Mouse (Mus musculus): ENCODE results near the gene 4930402H24Rik. TPM values are rescaled to one million over a fixed set of nuclear protein-coding genes. Genes with fewer than 3 reads are reported as not detected.

4930402H24Rik gene
- polyA plus RNA-seq, 1 experiment from 2014 or later: 13.4 TPM

DNA sequence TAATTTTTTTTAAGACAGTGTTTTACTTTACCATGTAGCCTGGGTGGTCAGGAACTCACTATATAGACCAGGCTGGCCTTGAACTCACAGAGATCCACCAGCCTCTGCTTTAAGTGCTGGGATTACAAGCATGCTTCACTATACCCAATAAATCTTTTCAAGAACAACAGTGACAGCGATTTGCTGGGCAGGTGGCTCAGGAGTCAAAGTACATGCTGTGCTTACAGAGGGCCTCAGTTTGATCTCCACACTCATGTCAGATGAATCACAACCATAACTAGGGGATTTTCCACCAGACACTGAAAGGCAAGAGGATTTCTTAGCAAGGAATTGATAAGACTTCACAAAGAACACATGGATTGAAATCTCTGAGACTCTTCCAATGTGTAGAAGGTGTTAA is 126.3 kb downstream of the 4930402H24Rik start:
- ATAC-seq (ENCODE audit: low read depth): no peak
- Histone ChIP-seq H3K36me3 (ENCODE audit: control insufficient read depth, insufficient read depth) (peaks cover 7% of the 10 kb centered on the region), H3K9ac (ENCODE audit: low read depth, low read length) (no peak overlapping the region), H3K4me3 (ENCODE audit: low read depth, low read length) (no peak overlapping the region), H3K4me1 (ENCODE audit: control insufficient read depth, low read depth, low read length) (no peaks in the 10 kb centered on the region), H3K27ac (ENCODE audit: low read length) (no peak overlapping the region), H3K9me3 (replicated peaks; ENCODE audit: control insufficient read depth, low read length) (no peaks in the 10 kb centered on the region), H3K27me3 (ENCODE audit: control insufficient read depth, insufficient read depth, low read depth, low read length) (no peaks in the 10 kb centered on the region), H3K4me2 (ENCODE audit: low read depth, low read length) (no peak overlapping the region)
- WGBS (ENCODE audit: insufficient replicate concordance): 58% methylated on average over 1 of the region's 1 CpGs

DNA sequence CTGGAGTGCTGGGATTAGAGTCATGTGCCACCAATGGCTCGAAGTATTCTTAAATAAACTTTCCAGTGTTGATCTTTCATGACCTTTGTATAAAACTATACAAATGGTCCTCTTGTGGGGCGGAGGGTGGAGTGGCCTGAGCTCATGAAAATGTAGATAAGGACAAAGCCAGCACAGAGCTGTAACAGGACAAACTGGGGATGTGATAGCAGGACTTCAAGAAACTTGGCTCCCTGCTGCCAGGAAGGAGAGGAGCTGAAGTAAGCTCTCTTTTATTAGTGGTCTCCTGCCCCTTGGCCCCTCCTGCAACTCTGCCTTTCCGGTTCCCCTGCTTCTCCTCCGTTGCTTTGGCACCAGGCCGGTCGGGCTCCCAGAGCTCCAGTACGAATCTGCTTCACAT is 129.6 kb downstream of the 4930402H24Rik start:
- Histone ChIP-seq H3K9me3 (replicated peaks; ENCODE audit: control insufficient read depth, low read length) (no peaks in the 10 kb centered on the region), H3K4me1 (ENCODE audit: control insufficient read depth, low read depth, low read length) (no peaks in the 10 kb centered on the region), H3K4me2 (ENCODE audit: low read depth, low read length) (no peak overlapping the region), H3K4me3 (ENCODE audit: low read depth, low read length) (no peak overlapping the region), H3K27me3 (ENCODE audit: control insufficient read depth, insufficient read depth, low read depth, low read length) (no peaks in the 10 kb centered on the region), H3K9ac (ENCODE audit: low read depth, low read length) (no peak overlapping the region), H3K27ac (ENCODE audit: low read length) (no peak overlapping the region), H3K36me3 (ENCODE audit: control insufficient read depth, insufficient read depth) (peaks cover 7% of the 10 kb centered on the region)
- 70% methylated on average over 7 of the region's 7 CpGs for WGBS (ENCODE audit: insufficient replicate concordance)
- ATAC-seq (ENCODE audit: low read depth): no peak

DNA sequence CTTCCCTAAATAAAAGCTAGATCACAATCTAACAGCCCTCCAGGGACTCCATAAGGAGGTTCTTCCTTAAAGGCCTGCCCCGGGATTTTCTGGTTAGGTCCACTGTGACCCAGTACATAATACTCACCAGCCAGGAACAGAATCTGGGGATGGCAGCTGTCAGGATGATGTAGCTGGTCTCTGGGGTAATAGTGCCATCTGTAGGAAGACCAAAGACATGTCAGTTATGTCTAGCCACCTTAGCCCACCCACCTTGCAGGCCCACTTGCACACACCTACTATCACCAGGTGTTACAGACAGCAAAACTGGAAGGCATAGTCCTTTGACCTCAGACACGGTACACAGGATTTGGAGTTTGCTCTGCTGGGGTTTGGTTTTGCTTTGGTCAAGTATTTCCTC is 138.7 kb downstream of the 4930402H24Rik start:
- no peak overlapping the region for H3K9ac ChIP-seq (ENCODE audit: low read depth, low read length)
- H3K36me3 ChIP-seq (ENCODE audit: control insufficient read depth, insufficient read depth): no peaks in the 10 kb centered on the region; the same call in 1 of the 2 replicates
- H3K4me3 ChIP-seq (ENCODE audit: low read depth, low read length): no peak overlapping the region
- no peak for ATAC-seq (ENCODE audit: low read depth)
- no peaks in the 10 kb centered on the region for H3K4me1 ChIP-seq (ENCODE audit: control insufficient read depth, low read depth, low read length)
- H3K4me2 ChIP-seq (ENCODE audit: low read depth, low read length): no peak overlapping the region
- no peaks in the 10 kb centered on the region for H3K27me3 ChIP-seq (ENCODE audit: control insufficient read depth, insufficient read depth, low read depth, low read length)
- H3K27ac ChIP-seq (ENCODE audit: low read length): no peak overlapping the region
- 63% methylated on average over 2 of the region's 2 CpGs for WGBS (ENCODE audit: insufficient replicate concordance)
- no peaks in the 10 kb centered on the region for H3K9me3 ChIP-seq (replicated peaks; ENCODE audit: control insufficient read depth, low read length)

DNA sequence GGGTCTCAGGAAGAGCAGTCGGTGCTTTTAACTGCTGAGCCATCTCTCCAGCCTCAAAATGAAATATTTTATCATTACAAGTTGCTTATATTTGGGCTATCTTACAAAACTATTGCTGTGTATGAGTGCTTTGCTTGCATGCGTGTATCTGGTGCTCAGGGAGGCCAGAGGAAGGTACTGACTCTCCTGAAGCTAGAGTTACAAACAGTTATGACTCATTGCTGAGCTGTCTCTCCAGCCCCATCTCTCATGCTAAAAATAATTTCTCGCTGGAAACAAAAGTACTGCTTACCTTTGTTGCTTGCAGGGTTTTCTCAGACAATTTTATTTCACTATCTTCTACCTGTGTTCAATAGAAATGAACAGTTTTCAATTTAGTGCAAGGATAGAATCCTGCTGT is 140.8 kb downstream of the 4930402H24Rik start:
- no peak for ATAC-seq (ENCODE audit: low read depth)
- H3K4me1 ChIP-seq (ENCODE audit: control insufficient read depth, low read depth, low read length): no peaks in the 10 kb centered on the region
- H3K27ac ChIP-seq (ENCODE audit: low read length): no peak overlapping the region
- peaks cover 3% of the 10 kb centered on the region; the same call in 1 of the 2 replicates for H3K36me3 ChIP-seq (ENCODE audit: control insufficient read depth, insufficient read depth)
- no peak overlapping the region for H3K4me2 ChIP-seq (ENCODE audit: low read depth, low read length)
- H3K9me3 ChIP-seq (replicated peaks; ENCODE audit: control insufficient read depth, low read length): no peaks in the 10 kb centered on the region
- H3K27me3 ChIP-seq (ENCODE audit: control insufficient read depth, insufficient read depth, low read depth, low read length): no peaks in the 10 kb centered on the region
- WGBS (ENCODE audit: insufficient replicate concordance): 61% methylated on average over 3 of the region's 3 CpGs
- H3K4me3 ChIP-seq (ENCODE audit: low read depth, low read length): no peak overlapping the region
- no peak overlapping the region for H3K9ac ChIP-seq (ENCODE audit: low read depth, low read length)

DNA sequence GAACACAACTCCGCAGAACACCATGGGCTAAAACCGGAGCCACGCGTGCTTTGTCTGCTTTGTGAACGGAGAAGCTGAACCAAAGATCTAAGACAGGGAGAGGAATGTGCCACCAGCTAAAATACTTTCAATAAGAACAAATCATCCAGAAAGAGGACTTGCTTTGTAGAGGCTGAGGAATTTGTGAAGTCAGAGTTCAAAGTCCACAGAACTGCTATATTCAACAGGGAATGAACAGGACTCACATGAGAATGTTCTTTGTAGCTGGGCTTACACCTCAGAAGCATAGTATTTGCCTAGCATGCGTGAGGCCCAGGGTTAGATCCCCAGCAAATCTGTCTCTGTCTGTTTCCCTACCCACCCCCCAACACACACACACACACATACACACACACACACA is 145.3 kb downstream of the 4930402H24Rik start:
- H3K4me2 ChIP-seq (ENCODE audit: low read depth, low read length): no peak overlapping the region
- peaks cover 3% of the 10 kb centered on the region; the same call in 1 of the 2 replicates for H3K36me3 ChIP-seq (ENCODE audit: control insufficient read depth, insufficient read depth)
- no peak overlapping the region for H3K4me3 ChIP-seq (ENCODE audit: low read depth, low read length)
- H3K27ac ChIP-seq (ENCODE audit: low read length): no peak overlapping the region
- no peaks in the 10 kb centered on the region for H3K4me1 ChIP-seq (ENCODE audit: control insufficient read depth, low read depth, low read length)
- no peaks in the 10 kb centered on the region for H3K27me3 ChIP-seq (ENCODE audit: control insufficient read depth, insufficient read depth, low read depth, low read length)
- no peak for ATAC-seq (ENCODE audit: low read depth)
- no peaks in the 10 kb centered on the region for H3K9me3 ChIP-seq (replicated peaks; ENCODE audit: control insufficient read depth, low read length)
- WGBS (ENCODE audit: insufficient replicate concordance): 82% methylated on average over 6 of the region's 6 CpGs
- H3K9ac ChIP-seq (ENCODE audit: low read depth, low read length): no peak overlapping the region

DNA sequence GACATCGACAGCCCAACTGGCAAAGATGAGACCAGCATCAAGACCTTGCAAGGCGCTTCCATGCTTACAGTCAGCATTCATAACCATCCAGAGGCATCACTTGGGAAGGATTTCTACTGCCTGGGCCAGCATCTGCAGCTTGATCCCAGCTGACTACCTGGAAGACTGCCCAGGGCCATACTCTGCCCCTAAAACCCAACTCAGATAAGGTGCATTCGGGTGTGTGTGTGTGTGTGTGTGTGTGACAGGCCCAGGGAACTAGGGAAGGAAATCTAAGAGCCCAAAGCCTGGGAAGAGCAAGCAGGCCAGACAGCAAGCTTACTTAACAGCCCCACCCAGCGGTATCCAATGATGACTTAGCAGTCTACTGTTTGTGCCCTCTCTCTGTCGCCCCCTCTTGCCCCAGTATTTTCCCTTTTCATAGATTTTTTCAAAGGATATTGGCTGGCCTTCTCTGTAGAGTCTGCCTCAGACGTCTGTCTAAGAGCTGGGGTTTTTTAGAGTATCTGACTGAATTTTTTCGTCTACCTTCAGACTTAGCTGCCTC is 151.1 kb downstream of the 4930402H24Rik start:
- no peak overlapping the region for H3K9ac ChIP-seq (ENCODE audit: low read depth, low read length)
- H3K27ac ChIP-seq (ENCODE audit: low read length): no peak overlapping the region
- no peaks in the 10 kb centered on the region for H3K27me3 ChIP-seq (ENCODE audit: control insufficient read depth, insufficient read depth, low read depth, low read length)
- no peak for ATAC-seq (ENCODE audit: low read depth)
- H3K9me3 ChIP-seq (replicated peaks; ENCODE audit: control insufficient read depth, low read length): no peaks in the 10 kb centered on the region
- no peaks in the 10 kb centered on the region; the same call in 1 of the 2 replicates for H3K4me1 ChIP-seq (ENCODE audit: control insufficient read depth, low read depth, low read length)
- no peaks in the 10 kb centered on the region for H3K36me3 ChIP-seq (ENCODE audit: control insufficient read depth, insufficient read depth)
- H3K4me2 ChIP-seq (ENCODE audit: low read depth, low read length): no peak overlapping the region
- H3K4me3 ChIP-seq (ENCODE audit: low read depth, low read length): no peak overlapping the region
- WGBS (ENCODE audit: insufficient replicate concordance): 51% methylated on average over 7 of the region's 7 CpGs

DNA sequence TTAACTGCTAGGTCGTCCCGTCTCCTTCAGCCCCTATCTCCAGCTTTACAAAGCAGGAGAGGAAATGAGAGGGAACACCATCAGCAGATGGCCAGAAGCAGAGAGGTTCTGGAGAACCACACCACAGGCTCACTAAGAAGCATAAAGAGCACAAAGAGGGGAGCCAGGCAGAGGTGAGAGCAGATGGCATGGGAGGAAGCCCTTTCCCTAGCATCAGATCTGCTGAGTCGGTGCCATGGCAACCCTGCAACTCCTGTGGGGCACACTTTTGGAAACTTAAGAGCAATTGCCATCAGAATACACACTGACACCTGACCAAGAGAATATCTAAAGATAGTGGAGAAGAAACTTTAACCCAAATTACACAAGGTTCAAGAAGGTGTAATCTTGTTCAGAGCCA is 151.6 kb downstream of the 4930402H24Rik start:
- Histone ChIP-seq H3K27me3 (ENCODE audit: control insufficient read depth, insufficient read depth, low read depth, low read length) (no peaks in the 10 kb centered on the region), H3K4me1 (ENCODE audit: control insufficient read depth, low read depth, low read length) (no peaks in the 10 kb centered on the region; the same call in 1 of the 2 replicates), H3K9me3 (replicated peaks; ENCODE audit: control insufficient read depth, low read length) (no peaks in the 10 kb centered on the region), H3K4me2 (ENCODE audit: low read depth, low read length) (no peak overlapping the region), H3K36me3 (ENCODE audit: control insufficient read depth, insufficient read depth) (no peaks in the 10 kb centered on the region), H3K9ac (ENCODE audit: low read depth, low read length) (no peak overlapping the region), H3K4me3 (ENCODE audit: low read depth, low read length) (no peak overlapping the region), H3K27ac (ENCODE audit: low read length) (no peak overlapping the region)
- no peak for ATAC-seq (ENCODE audit: low read depth)
- WGBS (ENCODE audit: insufficient replicate concordance): 72% methylated on average over 3 of the region's 3 CpGs

DNA sequence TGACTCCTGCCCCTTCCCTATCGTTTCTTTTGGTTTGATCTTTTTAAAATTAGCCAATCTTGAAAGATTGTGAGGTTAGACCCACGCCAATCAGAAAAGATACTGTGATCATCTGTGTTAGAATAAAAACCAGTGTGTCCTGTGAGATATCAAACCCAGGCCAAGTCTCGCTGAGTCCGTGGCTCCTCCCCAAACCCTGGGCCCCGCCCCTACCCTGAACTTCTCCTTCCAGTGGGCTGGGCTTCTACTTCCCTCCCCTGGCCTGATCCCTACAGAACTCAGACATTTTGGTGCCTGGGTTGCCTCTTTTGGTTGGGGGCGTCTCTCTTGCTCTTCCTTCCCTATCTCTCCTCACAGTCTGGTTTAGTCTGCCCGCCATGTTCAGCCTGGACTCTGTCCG is 155.8 kb downstream of the 4930402H24Rik start:
- H3K36me3 ChIP-seq (ENCODE audit: control insufficient read depth, insufficient read depth): peaks cover 10% of the 10 kb centered on the region
- H3K27ac ChIP-seq (ENCODE audit: low read length): no peak overlapping the region
- H3K4me1 ChIP-seq (ENCODE audit: control insufficient read depth, low read depth, low read length): no peaks in the 10 kb centered on the region; the same call in 1 of the 2 replicates
- no peak overlapping the region for H3K4me3 ChIP-seq (ENCODE audit: low read depth, low read length)
- ATAC-seq (ENCODE audit: low read depth): peak; percentile 50; the same call in 1 of the 2 replicates
- H3K4me2 ChIP-seq (ENCODE audit: low read depth, low read length): peak overlapping the region; percentile 13; the same call in 1 of the 2 replicates
- WGBS (ENCODE audit: insufficient replicate concordance): 24% methylated on average over 8 of the region's 8 CpGs
- H3K9ac ChIP-seq (ENCODE audit: low read depth, low read length): no peak overlapping the region
- H3K27me3 ChIP-seq (ENCODE audit: control insufficient read depth, insufficient read depth, low read depth, low read length): no peaks in the 10 kb centered on the region
- no peaks in the 10 kb centered on the region for H3K9me3 ChIP-seq (replicated peaks; ENCODE audit: control insufficient read depth, low read length)

DNA sequence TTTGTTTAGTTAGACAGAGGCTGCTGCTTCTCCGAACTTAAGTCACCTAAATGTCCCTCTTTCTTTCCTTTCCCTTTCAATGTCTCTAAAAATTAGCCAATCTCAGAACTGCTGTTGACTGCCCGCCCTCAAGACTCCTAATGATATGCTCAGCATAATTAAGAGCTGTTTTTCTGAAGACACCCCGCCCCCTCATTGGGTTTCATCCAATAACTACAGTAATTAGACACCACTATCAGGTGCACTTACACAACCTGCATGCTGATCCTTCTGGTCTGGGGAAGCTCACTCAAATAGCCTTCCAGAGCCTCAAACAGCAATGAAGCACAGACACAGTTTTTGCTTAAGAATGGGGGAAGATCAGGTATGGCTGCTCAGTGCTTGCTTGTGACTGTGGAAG is 156.5 kb downstream of the 4930402H24Rik start:
- no peak overlapping the region for H3K4me3 ChIP-seq (ENCODE audit: low read depth, low read length)
- no peak for ATAC-seq (ENCODE audit: low read depth)
- H3K9ac ChIP-seq (ENCODE audit: low read depth, low read length): no peak overlapping the region
- 73% methylated on average over 3 of the region's 3 CpGs for WGBS (ENCODE audit: insufficient replicate concordance)
- H3K27ac ChIP-seq (ENCODE audit: low read length): no peak overlapping the region
- H3K4me2 ChIP-seq (ENCODE audit: low read depth, low read length): no peak overlapping the region
- H3K9me3 ChIP-seq (replicated peaks; ENCODE audit: control insufficient read depth, low read length): no peaks in the 10 kb centered on the region
- peaks cover 16% of the 10 kb centered on the region for H3K36me3 ChIP-seq (ENCODE audit: control insufficient read depth, insufficient read depth)
- H3K4me1 ChIP-seq (ENCODE audit: control insufficient read depth, low read depth, low read length): no peaks in the 10 kb centered on the region
- no peaks in the 10 kb centered on the region for H3K27me3 ChIP-seq (ENCODE audit: control insufficient read depth, insufficient read depth, low read depth, low read length)

Measured in liver, embryonic 16.5 days (tissue).